Mouse (Mus musculus): ENCODE results near the gene Fam13a.

Gene Fam13a

GRCm38 (mm10) chr6:58933189-58933913, 91.0 kb downstream of the Fam13a start:
- DNase-seq (ENCODE audit: low spot score): peak; percentile 81

- peak; percentile 44 for DNase-seq (ENCODE audit: low spot score)
Observed at GRCm38 (mm10) chr6:58932515-58933188, 91.7 kb downstream of the Fam13a start.

- no peak for DNase-seq (ENCODE audit: low spot score)
Observed at GRCm38 (mm10) chr6:58931149-58931548, 93.2 kb downstream of the Fam13a start.

GRCm38 (mm10) chr6:58929911-58930431, 94.4 kb downstream of the Fam13a start:
- peak; percentile 46 for DNase-seq (ENCODE audit: low spot score)

- DNase-seq (ENCODE audit: low spot score): no peak
Observed at GRCm38 (mm10) chr6:58927881-58928280, 96.5 kb downstream of the Fam13a start.

GRCm38 (mm10) chr6:58922511-58922910, 101.8 kb downstream of the Fam13a start:
- no peak for DNase-seq (ENCODE audit: low spot score)

GRCm38 (mm10) chr6:58921623-58922022, 102.7 kb downstream of the Fam13a start:
- DNase-seq (ENCODE audit: low spot score): no peak

- peak; percentile 15 for DNase-seq (ENCODE audit: low spot score)
Observed at GRCm38 (mm10) chr6:58920735-58921134, 103.6 kb downstream of the Fam13a start.

- DNase-seq (ENCODE audit: low spot score): no peak
Observed at GRCm38 (mm10) chr6:58916498-58916897, 107.9 kb downstream of the Fam13a start.

GRCm38 (mm10) chr6:58913971-58914370, 110.4 kb downstream of the Fam13a start:
- DNase-seq (ENCODE audit: low spot score): no peak

- DNase-seq (ENCODE audit: low spot score): no peak
Observed at GRCm38 (mm10) chr6:58913551-58913950, 110.8 kb downstream of the Fam13a start.

GRCm38 (mm10) chr6:58912842-58913241, 111.5 kb downstream of the Fam13a start:
- no peak for DNase-seq (ENCODE audit: low spot score)

GRCm38 (mm10) chr6:58907791-58908190, 116.6 kb downstream of the Fam13a start:
- no peak for DNase-seq (ENCODE audit: low spot score)

- no peak for DNase-seq (ENCODE audit: low spot score)
Observed at GRCm38 (mm10) chr6:58907336-58907735, 117.0 kb downstream of the Fam13a start.

- peak; percentile 77 for DNase-seq (ENCODE audit: low spot score)
Observed at GRCm38 (mm10) chr6:58906852-58907261, 117.5 kb downstream of the Fam13a start, which contains the start of gene Nap1l5. Nap1l5 (minus strand) TSS chr6:58907076.

GRCm38 (mm10) chr6:58904551-58904950, 119.8 kb downstream of the Fam13a start:
- no peak for DNase-seq (ENCODE audit: low spot score)

- peak; percentile 64 for DNase-seq (ENCODE audit: low spot score)
Observed at GRCm38 (mm10) chr6:58903171-58903570, 121.2 kb downstream of the Fam13a start.

GRCm38 (mm10) chr6:58900536-58900935, 123.8 kb downstream of the Fam13a start:
- DNase-seq (ENCODE audit: low spot score): no peak

- no peak for DNase-seq (ENCODE audit: low spot score)
Observed at GRCm38 (mm10) chr6:58899076-58899475, 125.3 kb downstream of the Fam13a start.

- DNase-seq (ENCODE audit: low spot score): no peak
Observed at GRCm38 (mm10) chr6:58896648-58897047, 127.7 kb downstream of the Fam13a start.

GRCm38 (mm10) chr6:58894994-58895393, 129.4 kb downstream of the Fam13a start:
- DNase-seq (ENCODE audit: low spot score): no peak

GRCm38 (mm10) chr6:58893307-58893706, 131.0 kb downstream of the Fam13a start:
- DNase-seq (ENCODE audit: low spot score): no peak

- DNase-seq (ENCODE audit: low spot score): no peak
Observed at GRCm38 (mm10) chr6:58889917-58890316, 134.4 kb downstream of the Fam13a start.
